Mouse (Mus musculus): ENCODE results near the gene S100a11. TPM values are rescaled to one million over a fixed set of nuclear protein-coding genes. Genes with fewer than 3 reads are reported as not detected.

S100a11 gene
- total and polyA plus RNA-seq, 3 experiments, result 0.32 TPM; not detected in 2

DNA sequence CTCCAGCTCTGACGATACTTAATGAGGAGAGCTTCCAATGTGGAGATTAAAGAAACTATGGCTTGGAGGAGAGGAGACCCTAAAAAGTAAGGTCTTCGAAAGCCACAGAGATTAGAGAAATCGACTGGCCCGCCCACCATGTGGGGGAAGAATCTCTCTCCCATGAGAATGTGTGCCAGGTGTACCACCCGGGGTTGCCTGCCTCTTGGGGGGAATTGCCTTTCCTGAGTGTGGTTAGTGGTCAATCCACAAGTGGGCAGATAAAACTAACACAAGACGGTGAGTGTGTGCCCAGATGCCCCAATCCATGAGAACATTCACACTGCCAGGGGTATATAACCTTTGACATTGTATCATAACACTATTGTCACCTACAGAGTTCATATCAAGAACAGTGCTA lies 47.4 kb downstream of the S100a11 start:
- no peak overlapping the region for H3K4me3 ChIP-seq (ENCODE audit: control insufficient read depth in 1 of 2, insufficient read depth in 1 of 2, low read depth in 2 of 2, low read length in 2 of 2)
- no peaks in the 10 kb centered on the region for H3K9me3 ChIP-seq (replicated peaks; ENCODE audit: insufficient read depth, low read length)
- peaks cover 0 to 15% of the 10 kb centered on the region in 2 experiments; a peak in 3 of 4 replicates for H3K36me3 ChIP-seq (ENCODE audit: control insufficient read depth in 1 of 2, insufficient read depth in 2 of 2, low read length in 2 of 2)
- DNase-seq (ENCODE audit: low read depth, low spot score), result no peak
- H3K27ac ChIP-seq (ENCODE audit: control insufficient read depth, low read depth, low read length), result no peak overlapping the region
- no peaks in the 10 kb centered on the region for H3K79me2 ChIP-seq (ENCODE audit: control insufficient read depth, insufficient read depth, low read length, poor library complexity)
- H3K4me1 ChIP-seq (ENCODE audit: control insufficient read depth in 1 of 2, insufficient read depth in 2 of 2, low read length in 2 of 2), result peaks cover 2 to 14% of the 10 kb centered on the region in 2 experiments
- H3K27me3 ChIP-seq (ENCODE audit: control insufficient read depth in 1 of 2, insufficient read depth in 2 of 2, low read length in 2 of 2), result no peaks in the 10 kb centered on the region
- no peak for TF ChIP-seq ZMIZ1 (IDR thresholded peaks at IDR 0.05; ENCODE audit: low read depth, low read length)
- TF ChIP-seq MAZ (IDR thresholded peaks at IDR 0.05; ENCODE audit: low read depth, low read length), result no peak
- TF ChIP-seq KAT2A (conservative IDR thresholded peaks at IDR 0.05; ENCODE audit: low read depth, low read length), result no peak
- TF ChIP-seq CTCF (IDR thresholded peaks at IDR 0.05 in 2 of 3, conservative IDR thresholded peaks at IDR 0.05 in 1 of 3; ENCODE audit: control insufficient read depth in 1 of 3, insufficient read depth in 1 of 3, low read depth in 2 of 3, low read length in 3 of 3, poor library complexity in 1 of 3, severe bottlenecking in 1 of 3), result no peak
- no peak for TF ChIP-seq POLR2A (IDR thresholded peaks at IDR 0.05; ENCODE audit: control insufficient read depth in 1 of 2, insufficient read depth in 1 of 2, low read depth in 1 of 2, low read length in 2 of 2, poor library complexity in 1 of 2)
- TF ChIP-seq MXI1 (IDR thresholded peaks at IDR 0.05; ENCODE audit: low read depth, low read length), result no peak
- no peak for TF ChIP-seq TCF12 (IDR thresholded peaks at IDR 0.05; ENCODE audit: low read depth, low read length)
- TF ChIP-seq RCOR1 (IDR thresholded peaks at IDR 0.05; ENCODE audit: low read depth, low read length), result no peak
- no peak for TF ChIP-seq GABPA (IDR thresholded peaks at IDR 0.05; ENCODE audit: low read depth, low read length)
- TF ChIP-seq HCFC1 (IDR thresholded peaks at IDR 0.05; ENCODE audit: low read depth, low read length), result no peak
- TF ChIP-seq ZC3H11A (IDR thresholded peaks at IDR 0.05; ENCODE audit: low read depth, low read length), result no peak
- no peak overlapping the region for H3K9ac ChIP-seq (ENCODE audit: control insufficient read depth, low read depth, low read length, poor library complexity, severe bottlenecking)

GRCm38 (mm10) chr3:93568428-93569040 lies 48.2 kb downstream of the S100a11 start:
- TF ChIP-seq SMC3 (IDR thresholded peaks at IDR 0.05; ENCODE audit: low read depth, low read length) (no peak), GATA1 (IDR thresholded peaks at IDR 0.05; ENCODE audit: low read depth, low read length) (no peak), RAD21 (IDR thresholded peaks at IDR 0.05; ENCODE audit: low read depth, low read length) (no peak), MYC (IDR thresholded peaks at IDR 0.05; ENCODE audit: low read depth, low read length) (no peak), POLR2AphosphoS5 (IDR thresholded peaks at IDR 0.05; ENCODE audit: borderline replicate concordance, low read depth, low read length) (no peak), TAL1 (IDR thresholded peaks at IDR 0.05; ENCODE audit: low read length) (no peak), BHLHE40 (IDR thresholded peaks at IDR 0.05; ENCODE audit: borderline replicate concordance, low read depth, low read length) (no peak)
- Histone ChIP-seq H3K9me3 (replicated peaks; ENCODE audit: insufficient read depth, low read length) (no peaks in the 10 kb centered on the region), H3K79me2 (ENCODE audit: control insufficient read depth, insufficient read depth, low read length, poor library complexity) (no peaks in the 10 kb centered on the region), H3K9ac (ENCODE audit: control insufficient read depth, low read depth, low read length, poor library complexity, severe bottlenecking) (no peak overlapping the region), H3K36me3 (ENCODE audit: control insufficient read depth in 1 of 2, insufficient read depth in 2 of 2, low read length in 2 of 2) (peaks cover 0 to 17% of the 10 kb centered on the region in 2 experiments; a peak in 3 of 4 replicates), H3K27me3 (ENCODE audit: control insufficient read depth in 1 of 2, insufficient read depth in 2 of 2, low read length in 2 of 2) (no peaks in the 10 kb centered on the region), H3K27ac (ENCODE audit: control insufficient read depth, low read depth, low read length) (no peak overlapping the region), H3K4me1 (ENCODE audit: control insufficient read depth in 1 of 2, insufficient read depth in 2 of 2, low read length in 2 of 2) (peaks cover 5 to 17% of the 10 kb centered on the region in 2 experiments), H3K4me3 (ENCODE audit: control insufficient read depth in 1 of 2, insufficient read depth in 1 of 2, low read depth in 2 of 2, low read length in 2 of 2) (no peak overlapping the region)
- no peak for DNase-seq (ENCODE audit: low read depth, low spot score)

All from MEL (cell line).